Mouse (Mus musculus) heart, adult 9 months (tissue): ENCODE results near the gene Kbtbd4.

ENCODE experiments used
- DNase-seq, 2 experiments: peaks; one replicate each; pipeline ENCODE4 v3.0.0; 2022; ENCODE audit warnings: low spot score in 2 of 2

The Kbtbd4 gene

GRCm38 (mm10) chr2:90904856-90905224 is 300 bp downstream of the Kbtbd4 start:
- DNase-seq = no peak

- DNase-seq = no peak
Measured at GRCm38 (mm10) chr2:90906721-90907120, 2.2 kb downstream of the Kbtbd4 start.

DNA sequence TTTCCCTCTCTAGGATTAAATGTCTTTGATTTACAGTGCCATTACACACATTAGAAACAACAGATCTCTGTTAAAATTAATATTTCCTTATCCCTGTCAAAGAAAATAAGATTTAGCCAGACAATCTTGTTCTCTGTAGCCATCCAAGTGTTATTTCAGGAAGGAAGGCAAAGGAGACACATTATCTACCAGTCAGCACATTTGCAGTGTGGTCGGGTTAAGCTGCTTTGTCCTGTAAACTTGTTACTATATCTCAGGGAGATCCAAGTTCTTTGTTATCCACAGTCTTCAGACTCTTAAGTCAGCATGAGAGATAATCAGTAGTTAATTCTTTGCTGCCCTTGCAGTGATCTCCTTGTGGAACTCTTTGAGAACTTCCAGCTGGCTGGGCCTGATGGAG is 6.3 kb downstream of the Kbtbd4 start:
- DNase-seq = no peak

GRCm38 (mm10) chr2:90911668-90912067 is 7.1 kb downstream of the Kbtbd4 start:
- no peak for DNase-seq

GRCm38 (mm10) chr2:90913671-90914070 is 9.1 kb downstream of the Kbtbd4 start:
- DNase-seq = peak in 1 of 2 experiments; percentile 35

DNA sequence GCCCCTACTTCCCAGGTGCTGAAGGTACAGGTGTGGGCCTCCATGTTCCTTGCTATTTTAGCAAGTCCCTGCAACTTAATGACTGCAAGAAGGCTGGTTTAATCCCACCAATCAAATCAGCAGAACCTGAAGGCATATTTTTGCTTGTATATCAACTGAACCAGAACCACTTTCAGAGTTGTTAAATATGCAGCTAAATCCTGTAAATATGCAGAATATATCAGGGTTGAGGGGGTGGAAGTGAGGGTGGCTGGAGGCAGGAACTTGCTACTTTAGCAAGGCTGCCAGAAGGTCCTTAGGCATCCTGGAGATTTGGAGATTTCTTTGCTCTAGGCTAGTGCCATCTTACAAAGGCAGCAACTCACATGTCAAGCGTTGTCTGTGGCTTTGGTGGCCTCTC is 11.0 kb downstream of the Kbtbd4 start:
- no peak for DNase-seq

DNA sequence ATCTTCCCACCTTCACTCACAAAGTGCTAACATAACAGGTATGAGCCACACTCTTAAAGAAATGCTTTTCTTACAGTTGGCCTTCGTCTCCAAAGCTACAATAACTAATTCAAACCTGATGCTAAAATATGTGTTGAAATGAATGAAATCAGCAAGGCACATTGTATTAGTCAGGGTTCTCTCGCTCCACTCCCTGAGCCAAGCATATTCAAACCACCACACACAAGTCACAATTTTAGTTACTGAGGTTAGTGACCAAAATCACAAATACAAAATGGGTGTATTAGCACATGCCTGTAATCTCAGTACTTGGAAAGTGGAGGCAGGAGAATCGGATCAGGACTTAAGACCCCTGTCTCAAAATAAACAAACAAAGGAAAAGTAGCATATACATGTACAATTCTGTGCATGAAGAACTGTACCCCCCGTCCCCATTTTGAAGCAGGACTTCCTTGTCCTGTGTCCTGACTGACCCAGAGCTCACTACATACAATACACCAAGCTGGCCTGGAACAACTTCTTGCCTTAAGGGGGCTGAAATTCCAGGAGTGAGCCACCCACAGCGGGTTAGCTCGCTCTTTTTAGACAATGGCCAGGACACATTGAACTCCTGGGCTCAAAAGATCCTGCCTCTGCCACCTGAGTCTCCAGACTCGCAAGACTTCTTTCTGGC is 12.2 kb downstream of the Kbtbd4 start:
- DNase-seq = peak in 1 of 2 experiments; percentile 12

DNA sequence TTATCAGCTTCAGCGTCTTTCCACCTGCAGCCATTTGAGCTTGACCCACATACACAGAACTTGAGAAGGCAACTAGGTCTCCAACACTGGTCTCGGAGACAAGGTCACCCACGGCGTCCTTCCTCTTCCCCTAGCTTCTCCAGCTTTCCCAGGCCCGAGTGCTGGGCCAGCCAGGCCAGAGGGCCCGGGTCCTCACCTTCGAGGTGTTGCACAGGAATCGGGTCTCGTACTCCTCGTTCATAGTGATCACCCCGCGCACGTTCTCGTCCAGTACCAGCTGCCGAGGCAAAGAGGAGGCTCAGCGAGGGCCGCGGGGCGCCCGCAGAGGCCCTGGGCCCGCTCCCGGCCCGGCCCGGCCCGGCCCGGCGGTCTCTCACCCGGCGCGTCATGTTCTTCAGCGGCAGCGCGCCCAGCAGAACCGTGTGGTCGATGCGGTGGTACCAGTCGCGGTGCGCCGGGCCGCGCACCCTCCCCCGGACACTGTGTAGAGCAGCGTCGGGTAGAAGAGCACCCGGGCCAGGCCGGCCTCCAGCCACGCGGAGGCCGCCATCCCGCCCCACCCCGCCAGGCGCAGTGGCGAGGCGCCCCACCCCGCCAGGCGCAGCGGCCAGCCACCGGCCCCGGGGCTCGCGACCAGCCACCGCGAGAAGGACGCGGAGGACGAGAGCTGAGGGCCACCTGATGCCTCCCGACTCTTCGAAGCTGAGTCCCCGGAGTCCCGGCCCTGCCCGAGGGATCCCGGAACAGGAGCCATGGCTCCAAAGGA is 12.9 kb downstream of the Kbtbd4 start:
- peak; percentile 75 to 76 for DNase-seq

DNA sequence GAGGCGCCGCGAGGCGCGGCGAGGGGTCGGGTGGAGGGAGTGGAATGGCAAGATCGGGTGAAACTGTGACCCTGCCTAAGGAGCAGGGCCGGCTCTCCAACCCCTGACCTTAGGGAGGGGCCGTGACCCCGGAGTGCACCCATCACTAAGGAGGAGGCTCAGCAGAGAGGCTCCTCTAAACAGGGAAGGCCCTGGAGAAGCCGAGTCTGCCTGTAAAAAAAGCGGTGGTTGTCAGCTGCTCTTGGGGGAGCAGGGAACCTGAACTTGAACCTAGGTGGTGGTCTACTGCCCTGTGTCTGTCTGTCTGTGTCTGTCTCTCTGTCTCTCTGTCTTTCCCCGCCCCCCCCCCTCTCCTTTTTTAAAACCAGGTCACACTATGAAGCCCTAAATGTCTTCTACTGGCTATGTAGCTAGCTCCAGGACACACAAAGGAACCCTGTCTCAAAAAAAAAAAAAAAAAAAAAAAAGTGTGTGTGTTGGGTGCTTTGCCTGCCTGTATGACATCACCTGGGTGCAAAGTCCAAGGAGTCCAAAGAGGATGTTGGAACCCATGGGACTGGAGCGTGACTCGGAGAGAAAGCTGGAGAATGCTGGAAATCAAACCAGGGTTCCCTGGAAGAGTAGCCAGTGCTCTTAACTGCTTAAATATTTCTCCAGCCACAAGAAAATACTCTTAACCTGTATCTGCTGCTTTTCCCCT is 13.6 kb downstream of the Kbtbd4 start:
- DNase-seq = no peak

DNA sequence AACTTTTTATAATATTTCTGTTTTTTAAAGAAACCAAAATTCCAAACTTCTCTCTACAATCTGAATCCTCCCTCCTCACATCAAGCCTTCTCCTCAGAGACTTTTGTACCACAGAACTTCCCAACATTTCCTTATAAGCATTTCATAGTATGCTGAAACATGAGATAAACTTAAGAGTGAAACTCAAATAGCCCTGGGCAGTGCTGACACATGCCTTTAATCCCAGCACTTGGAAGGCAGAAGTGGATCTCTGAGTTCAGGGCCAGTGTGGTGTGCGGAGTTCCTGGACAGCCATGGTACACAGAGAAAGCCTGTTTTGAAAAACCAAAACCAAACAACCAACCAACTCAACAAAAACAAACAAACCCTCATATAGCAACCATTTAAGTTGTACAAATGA is 16.6 kb downstream of the Kbtbd4 start:
- no peak for DNase-seq

- no peak for DNase-seq
Measured at GRCm38 (mm10) chr2:90922636-90923035, 18.1 kb downstream of the Kbtbd4 start.

- DNase-seq = no peak
Measured at GRCm38 (mm10) chr2:90928566-90928965, 24.0 kb downstream of the Kbtbd4 start.

DNA sequence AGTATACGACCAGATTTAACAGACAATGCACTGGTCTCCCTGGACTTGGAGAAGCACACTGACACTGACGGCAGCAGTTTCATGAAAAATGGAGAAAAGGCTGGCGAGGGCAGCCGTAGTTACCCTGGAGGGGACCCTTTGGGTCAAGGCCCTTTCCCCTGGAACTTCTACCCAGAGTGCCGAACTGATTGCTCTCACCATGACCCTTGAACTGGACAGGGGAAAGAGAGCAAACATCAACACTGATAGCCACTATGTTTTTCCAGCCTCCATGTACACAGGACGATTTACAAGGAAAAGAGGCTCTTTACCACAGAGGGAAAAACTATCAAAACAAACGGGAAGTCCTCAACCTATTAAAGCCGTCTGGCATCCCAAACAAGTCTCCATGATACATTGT is 27.3 kb downstream of the Kbtbd4 start:
- no peak for DNase-seq

- no peak for DNase-seq
Measured at GRCm38 (mm10) chr2:90932273-90932672, 27.7 kb downstream of the Kbtbd4 start.

- no peak for DNase-seq
Measured at GRCm38 (mm10) chr2:90938362-90938761, 33.8 kb downstream of the Kbtbd4 start.

DNA sequence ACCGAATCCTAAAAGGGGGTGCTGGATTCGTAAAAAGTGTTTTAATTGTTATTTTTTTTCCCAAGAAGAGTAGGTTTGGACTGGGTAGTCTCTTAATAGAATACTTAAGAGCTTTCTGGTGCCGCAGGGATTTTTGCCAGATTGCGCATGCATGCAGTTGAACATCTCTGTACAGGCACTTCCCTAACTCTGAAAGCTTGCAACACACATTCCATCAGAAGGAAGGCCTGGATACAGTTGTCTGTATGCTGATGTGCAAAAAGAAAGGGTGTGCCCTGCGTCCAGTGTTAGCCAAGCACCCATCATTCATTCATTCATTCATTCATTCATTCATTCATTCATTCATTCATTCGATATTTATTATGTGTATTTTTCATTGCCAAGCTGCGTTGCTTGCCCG is 35.2 kb downstream of the Kbtbd4 start:
- peak in 1 of 2 experiments; percentile 8 for DNase-seq

- peak; percentile 81 to 82 for DNase-seq
Measured at GRCm38 (mm10) chr2:90940233-90941229, 36.0 kb downstream of the Kbtbd4 start, which contains the start of gene Celf1. Celf1 (plus strand) TSS chr2:90940382.

DNA sequence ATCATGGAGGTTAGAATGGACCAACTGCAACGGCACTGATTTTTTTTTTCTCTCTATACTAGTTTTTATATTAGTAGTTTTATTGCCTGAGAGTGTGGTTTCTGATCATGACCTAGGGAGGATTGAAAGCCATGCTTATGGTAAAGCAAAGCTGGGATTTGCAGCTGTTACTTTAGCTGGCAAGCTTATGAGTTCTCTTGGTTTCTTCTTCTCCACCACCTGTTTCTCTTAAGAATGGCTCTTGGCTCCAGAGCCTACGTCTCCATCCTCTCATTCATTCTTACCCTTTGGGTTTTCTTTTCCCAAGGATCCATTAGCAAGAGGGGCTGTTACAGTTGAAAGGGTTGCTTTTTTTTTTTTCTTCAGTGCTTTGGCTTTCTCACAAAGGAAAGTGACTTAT is 37.2 kb downstream of the Kbtbd4 start:
- no peak for DNase-seq

DNA sequence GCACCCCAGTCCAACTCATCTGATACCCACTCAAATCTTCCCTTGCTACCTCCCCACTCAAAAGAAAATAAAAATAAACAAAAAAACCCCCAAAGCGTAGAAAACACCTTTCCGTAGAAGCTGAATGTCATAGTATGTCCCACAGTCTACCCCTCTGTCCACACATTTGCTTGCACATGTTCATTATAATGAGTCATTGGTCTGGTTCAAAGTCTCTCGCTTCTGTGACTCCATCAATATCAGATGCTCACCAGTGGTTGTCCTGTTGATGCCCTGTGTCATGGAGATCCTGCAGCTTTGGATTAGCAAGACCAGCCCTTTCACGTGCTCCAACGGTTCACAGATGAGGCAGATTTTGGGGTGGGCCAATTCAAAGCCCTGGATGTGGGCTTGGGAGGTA is 45.6 kb downstream of the Kbtbd4 start:
- no peak for DNase-seq

DNA sequence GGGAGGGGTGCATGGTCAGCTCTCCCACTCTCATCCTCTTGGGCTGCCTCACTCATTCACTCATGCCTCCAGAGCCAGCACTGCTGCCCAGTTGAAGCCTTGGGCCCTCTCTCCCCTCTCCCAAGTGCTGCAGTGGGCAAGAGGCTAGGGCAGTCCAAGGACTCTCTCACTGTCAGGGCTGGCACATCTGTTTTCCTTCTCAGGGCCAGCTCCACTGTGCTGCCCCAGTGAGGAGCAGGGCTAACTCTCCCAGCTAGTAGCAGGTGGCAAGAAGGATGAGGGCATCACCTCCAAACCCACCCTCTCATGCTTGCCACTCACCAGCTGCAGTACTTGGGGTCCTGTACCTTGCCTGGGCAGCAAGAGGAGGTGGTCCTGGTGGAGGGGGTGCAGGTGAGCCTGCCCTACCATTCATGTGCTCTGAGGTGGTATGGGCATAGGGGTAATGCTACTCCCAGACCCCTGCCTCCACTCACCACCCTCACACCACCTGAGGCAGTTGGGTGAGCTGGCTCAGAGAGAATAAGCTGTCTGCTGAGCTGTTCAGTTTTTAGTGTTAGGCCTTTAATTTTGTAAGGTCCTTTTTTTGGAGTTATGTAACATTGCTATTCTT is 46.1 kb downstream of the Kbtbd4 start:
- DNase-seq = no peak

DNA sequence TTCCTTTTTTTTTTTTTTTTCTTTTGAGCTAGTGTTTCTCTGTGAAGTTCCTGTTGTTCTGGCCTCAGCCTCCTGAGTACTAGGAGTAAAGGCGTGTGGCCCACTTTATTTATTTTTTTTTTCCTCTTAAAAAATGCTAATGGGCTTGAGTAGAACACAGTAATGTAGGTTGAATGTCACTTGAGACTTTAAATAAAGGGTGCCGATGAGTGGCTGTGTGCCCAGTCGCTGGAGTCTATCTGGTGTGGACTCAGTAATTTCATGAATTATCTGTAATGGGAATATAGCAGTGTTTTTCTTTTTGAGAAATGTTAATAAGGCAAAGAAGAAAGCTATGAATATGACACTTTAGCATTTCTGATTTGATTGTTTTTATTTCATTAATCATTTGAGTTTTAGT is 48.9 kb downstream of the Kbtbd4 start:
- no peak for DNase-seq
